In genomic region chr5:65950236-65950635, GRCm38 (mm10) we compare ENCODE assay signal across 8 mouse cellular contexts. TPM values are rescaled to one million over a fixed set of nuclear protein-coding genes. Genes with fewer than 3 reads are reported as not detected.
DNase-seq lines count a peak whose midpoint lies in the region; ATAC-seq and TF ChIP-seq lines count a peak whose summit lies in the region.

No protein-coding gene starts in this region.

- TF ChIP-seq CTCF in lung, postnatal 0 days (IDR thresholded peaks at IDR 0.05), result no peak

- no peaks in the 10 kb centered on the region for H3K36me3 ChIP-seq in lung, postnatal 0 days (ENCODE audit: insufficient read depth, low read length)
- H3K36me3 ChIP-seq in embryonic facial prominence, embryonic 13.5 days, result no peaks in the 10 kb centered on the region
- H3K36me3 ChIP-seq in midbrain, embryonic 11.5 days (ENCODE audit: control insufficient read depth, insufficient read depth, low read length), result no peaks in the 10 kb centered on the region
- H3K36me3 ChIP-seq in liver, embryonic 12.5 days, result no peaks in the 10 kb centered on the region
- H3K36me3 ChIP-seq in heart, embryonic 11.5 days (ENCODE audit: control insufficient read depth, insufficient read depth, low read length), result no peaks in the 10 kb centered on the region

- 40% methylated on average over 6 of the region's 6 CpGs for WGBS in lung, postnatal 0 days
- 32% methylated on average over 6 of the region's 6 CpGs for WGBS in embryonic facial prominence, embryonic 13.5 days
- 14% methylated on average over 6 of the region's 6 CpGs for WGBS in midbrain, embryonic 11.5 days
- 76% methylated on average over 6 of the region's 6 CpGs for WGBS in liver, embryonic 12.5 days (ENCODE audit: insufficient replicate concordance)
- WGBS in heart, embryonic 11.5 days (ENCODE audit: insufficient replicate concordance), result 72% methylated on average over 6 of the region's 6 CpGs

- no peak overlapping the region for H3K27ac ChIP-seq in lung, postnatal 0 days (ENCODE audit: low read length)
- 0 out of 2 replicates have a peak overlapping the region, but pooled peaks have one; percentile 68 for H3K27ac ChIP-seq in embryonic facial prominence, embryonic 13.5 days
- peak overlapping the region; percentile 97 for H3K27ac ChIP-seq in midbrain, embryonic 11.5 days (ENCODE audit: low read depth, low read length)
- no peak overlapping the region for H3K27ac ChIP-seq in liver, embryonic 12.5 days
- no peak overlapping the region for H3K27ac ChIP-seq in heart, embryonic 11.5 days (ENCODE audit: low read depth, low read length)

- no peaks in the 10 kb centered on the region for H3K9me3 ChIP-seq in lung, postnatal 0 days (ENCODE audit: low read length)
- H3K9me3 ChIP-seq in embryonic facial prominence, embryonic 13.5 days, result no peaks in the 10 kb centered on the region
- no peaks in the 10 kb centered on the region for H3K9me3 ChIP-seq in midbrain, embryonic 11.5 days (ENCODE audit: control insufficient read depth, low read length)
- no peaks in the 10 kb centered on the region for H3K9me3 ChIP-seq in liver, embryonic 12.5 days (replicated peaks)
- no peaks in the 10 kb centered on the region for H3K9me3 ChIP-seq in heart, embryonic 11.5 days (replicated peaks; ENCODE audit: control insufficient read depth, low read length)

- H3K9ac ChIP-seq in lung, postnatal 0 days (replicated peaks; ENCODE audit: low read depth), result no peak overlapping the region
- H3K9ac ChIP-seq in embryonic facial prominence, embryonic 13.5 days, result no peak overlapping the region
- H3K9ac ChIP-seq in midbrain, embryonic 11.5 days (ENCODE audit: low read length), result peak overlapping the region; percentile 41; the same call in 1 of the 2 replicates
- H3K9ac ChIP-seq in liver, embryonic 12.5 days, result no peak overlapping the region
- H3K9ac ChIP-seq in heart, embryonic 11.5 days (ENCODE audit: low read depth, low read length), result no peak overlapping the region

- H3K27me3 ChIP-seq in lung, postnatal 0 days (replicated peaks; ENCODE audit: insufficient read depth, low read length), result no peaks in the 10 kb centered on the region
- no peaks in the 10 kb centered on the region for H3K27me3 ChIP-seq in embryonic facial prominence, embryonic 13.5 days
- no peaks in the 10 kb centered on the region for H3K27me3 ChIP-seq in midbrain, embryonic 11.5 days (ENCODE audit: control insufficient read depth, insufficient read depth, low read length)
- peaks cover 6% of the 10 kb centered on the region; the same call in 1 of the 2 replicates for H3K27me3 ChIP-seq in liver, embryonic 12.5 days (replicated peaks)
- no peaks in the 10 kb centered on the region for H3K27me3 ChIP-seq in heart, embryonic 11.5 days (ENCODE audit: control insufficient read depth, insufficient read depth, low read length)

- H3K4me1 ChIP-seq in lung, postnatal 0 days (ENCODE audit: insufficient read depth, low read depth, low read length), result no peaks in the 10 kb centered on the region
- H3K4me1 ChIP-seq in embryonic facial prominence, embryonic 13.5 days, result peaks cover 9% of the 10 kb centered on the region
- H3K4me1 ChIP-seq in midbrain, embryonic 11.5 days (ENCODE audit: control insufficient read depth, insufficient read depth, low read length), result peaks cover 7% of the 10 kb centered on the region
- H3K4me1 ChIP-seq in liver, embryonic 12.5 days, result no peaks in the 10 kb centered on the region
- H3K4me1 ChIP-seq in heart, embryonic 11.5 days (ENCODE audit: control insufficient read depth, insufficient read depth, low read length), result peaks cover 3% of the 10 kb centered on the region

- H3K4me3 ChIP-seq in lung, postnatal 0 days (ENCODE audit: low read depth, low read length), result no peak overlapping the region
- H3K4me3 ChIP-seq in embryonic facial prominence, embryonic 13.5 days, result no peak overlapping the region
- no peak overlapping the region for H3K4me3 ChIP-seq in midbrain, embryonic 11.5 days (ENCODE audit: low read depth, low read length)
- no peak overlapping the region for H3K4me3 ChIP-seq in liver, embryonic 12.5 days
- no peak overlapping the region for H3K4me3 ChIP-seq in heart, embryonic 11.5 days (ENCODE audit: low read depth, low read length)

- H3K4me2 ChIP-seq in lung, postnatal 0 days (replicated peaks; ENCODE audit: low read depth, low read length), result no peak overlapping the region
- H3K4me2 ChIP-seq in embryonic facial prominence, embryonic 13.5 days, result peak overlapping the region; percentile 39
- peak overlapping the region; percentile 32 for H3K4me2 ChIP-seq in midbrain, embryonic 11.5 days
- no peak overlapping the region for H3K4me2 ChIP-seq in liver, embryonic 12.5 days
- no peak overlapping the region for H3K4me2 ChIP-seq in heart, embryonic 11.5 days

- no peak for TF ChIP-seq EP300 in lung, postnatal 0 days (IDR thresholded peaks at IDR 0.05)

- peak; percentile 48 for DNase-seq in lung, postnatal 0 days (ENCODE audit: low spot score)
- DNase-seq in lung, postnatal 14 days, result no peak
- DNase-seq in kidney, adult 9 months, result peak; percentile 5
- peak; percentile 97 for DNase-seq in midbrain, embryonic 11.5 days (ENCODE audit: low spot score, missing footprints)

- no peak for ATAC-seq in lung, postnatal 0 days
- no peak for ATAC-seq in embryonic facial prominence, embryonic 13.5 days (ENCODE audit: insufficient number of reproducible peaks, insufficient read depth, low FRiP score, low TSS enrichment, low read depth)
- ATAC-seq in midbrain, embryonic 11.5 days (ENCODE audit: low FRiP score), result peak; percentile 90
- no peak for ATAC-seq in liver, embryonic 12.5 days
- ATAC-seq in cerebellum, adult (ENCODE audit: insufficient number of reproducible peaks, low FRiP score, low TSS enrichment), result no peak
- no peak for ATAC-seq in heart, embryonic 11.5 days (replicated peaks; ENCODE audit: insufficient number of reproducible peaks, low FRiP score, low TSS enrichment)

RNA-seq across cellular contexts. Expression of gene Chrna9, which starts 15.5 kb away (rescaled TPM):
- 0.20 TPM in 1 of 2 replicates, not detected in the other for polyA plus RNA-seq in lung, postnatal 0 days (2015; fragmentation: Nextera tagmentation; extraction: Ambion mirVana)
- 0.37 TPM in 1 of 2 replicates, not detected in the other for polyA plus RNA-seq in embryonic facial prominence, embryonic 13.5 days (2015; fragmentation: Nextera tagmentation; extraction: Ambion mirVana)
- polyA plus RNA-seq in midbrain, embryonic 11.5 days (2014; fragmentation: Nextera tagmentation; extraction: Ambion mirVana), result not detected in 2 replicates
- polyA plus RNA-seq in liver, embryonic 12.5 days (2016; fragmentation: Nextera tagmentation; extraction: Ambion mirVana), result not detected in 2 replicates
- not detected in 2 replicates for polyA plus RNA-seq in heart, embryonic 11.5 days (2014; fragmentation: Nextera tagmentation; extraction: Ambion mirVana)

RNA-seq across cellular contexts. Expression of gene 9130230L23Rik, which starts 53.8 kb away (rescaled TPM):
- 1.7 TPM in 2 replicates for polyA plus RNA-seq in lung, postnatal 0 days (2015; fragmentation: Nextera tagmentation; extraction: Ambion mirVana)
- 0.28 TPM in 1 of 2 replicates, not detected in the other for polyA plus RNA-seq in embryonic facial prominence, embryonic 13.5 days (2015; fragmentation: Nextera tagmentation; extraction: Ambion mirVana)
- polyA plus RNA-seq in midbrain, embryonic 11.5 days (2014; fragmentation: Nextera tagmentation; extraction: Ambion mirVana), result not detected in 2 replicates
- polyA plus RNA-seq in liver, embryonic 12.5 days (2016; fragmentation: Nextera tagmentation; extraction: Ambion mirVana), result 0.18 TPM in 1 of 2 replicates, not detected in the other
- 0.29 TPM in 1 of 2 replicates, not detected in the other for polyA plus RNA-seq in heart, embryonic 11.5 days (2014; fragmentation: Nextera tagmentation; extraction: Ambion mirVana)

Comparison
In these comparisons a context has a peak if more than half of its experiments do, and no peak if none do; other contexts are left out.
1. H3K27ac ChIP-seq: peak in embryonic facial prominence, embryonic 13.5 days (single experiment) and midbrain, embryonic 11.5 days (single experiment); none in lung, postnatal 0 days (single experiment), liver, embryonic 12.5 days (single experiment) and heart, embryonic 11.5 days (single experiment).
2. H3K4me2 ChIP-seq: peak in embryonic facial prominence, embryonic 13.5 days (single experiment) and midbrain, embryonic 11.5 days (single experiment); none in lung, postnatal 0 days (single experiment), liver, embryonic 12.5 days (single experiment) and heart, embryonic 11.5 days (single experiment).